Mouse (Mus musculus): ENCODE data around the gene Ubac2.

Gene Ubac2

DNA sequence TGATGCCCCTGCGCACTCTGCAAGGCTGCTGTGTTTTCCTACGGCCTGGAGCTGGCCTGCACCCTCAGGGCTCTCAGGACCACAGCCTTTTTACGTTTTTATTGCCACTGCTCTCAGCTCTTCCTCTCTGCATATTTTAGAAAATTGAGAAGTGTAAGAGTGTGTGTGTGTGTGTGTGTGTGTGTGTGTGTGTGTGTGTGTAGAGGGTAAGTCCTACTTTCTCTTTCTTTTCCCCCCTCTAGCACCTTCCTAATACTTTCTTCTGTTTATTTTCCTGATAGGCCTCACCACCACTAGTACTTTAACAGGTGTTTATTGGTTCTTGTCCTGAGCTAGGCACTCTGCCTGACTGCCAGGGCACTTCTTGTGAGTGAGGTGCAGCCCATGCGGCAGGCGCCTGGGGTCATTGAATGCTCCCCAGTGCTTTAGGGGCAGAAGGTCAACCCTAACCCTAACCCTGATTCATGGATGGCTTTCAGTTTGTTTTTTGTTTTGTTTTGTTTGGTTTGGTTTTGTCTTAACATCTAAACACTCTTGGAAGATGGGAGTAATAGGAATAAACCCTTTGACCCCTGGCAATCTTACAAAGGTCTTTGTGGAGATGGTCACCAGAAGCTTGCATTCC lies 16.2 kb downstream of the Ubac2 start:
- no peak for DNase-seq (ENCODE audit: low read depth, low spot score)

DNA sequence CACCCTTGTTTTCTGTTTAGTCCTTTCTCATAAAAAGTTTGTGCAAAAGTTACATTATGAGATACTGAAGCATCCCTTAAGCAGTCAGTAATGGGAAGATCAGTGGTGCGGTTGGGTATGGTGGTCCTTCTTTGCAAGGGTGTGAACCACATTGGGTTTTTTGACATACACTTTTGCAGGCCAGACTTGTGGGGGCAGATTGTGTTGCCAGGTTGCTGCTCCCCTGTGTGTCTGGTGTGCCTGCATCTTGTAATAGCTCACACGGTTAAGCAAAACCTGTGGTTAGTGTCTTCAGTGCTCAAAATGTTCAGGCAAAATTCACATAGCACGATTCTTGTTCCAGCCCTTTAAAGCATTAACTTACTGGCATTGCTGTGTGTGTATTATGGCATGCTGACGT lies 16.9 kb downstream of the Ubac2 start:
- no peak for DNase-seq (ENCODE audit: low read depth, low spot score)

DNA sequence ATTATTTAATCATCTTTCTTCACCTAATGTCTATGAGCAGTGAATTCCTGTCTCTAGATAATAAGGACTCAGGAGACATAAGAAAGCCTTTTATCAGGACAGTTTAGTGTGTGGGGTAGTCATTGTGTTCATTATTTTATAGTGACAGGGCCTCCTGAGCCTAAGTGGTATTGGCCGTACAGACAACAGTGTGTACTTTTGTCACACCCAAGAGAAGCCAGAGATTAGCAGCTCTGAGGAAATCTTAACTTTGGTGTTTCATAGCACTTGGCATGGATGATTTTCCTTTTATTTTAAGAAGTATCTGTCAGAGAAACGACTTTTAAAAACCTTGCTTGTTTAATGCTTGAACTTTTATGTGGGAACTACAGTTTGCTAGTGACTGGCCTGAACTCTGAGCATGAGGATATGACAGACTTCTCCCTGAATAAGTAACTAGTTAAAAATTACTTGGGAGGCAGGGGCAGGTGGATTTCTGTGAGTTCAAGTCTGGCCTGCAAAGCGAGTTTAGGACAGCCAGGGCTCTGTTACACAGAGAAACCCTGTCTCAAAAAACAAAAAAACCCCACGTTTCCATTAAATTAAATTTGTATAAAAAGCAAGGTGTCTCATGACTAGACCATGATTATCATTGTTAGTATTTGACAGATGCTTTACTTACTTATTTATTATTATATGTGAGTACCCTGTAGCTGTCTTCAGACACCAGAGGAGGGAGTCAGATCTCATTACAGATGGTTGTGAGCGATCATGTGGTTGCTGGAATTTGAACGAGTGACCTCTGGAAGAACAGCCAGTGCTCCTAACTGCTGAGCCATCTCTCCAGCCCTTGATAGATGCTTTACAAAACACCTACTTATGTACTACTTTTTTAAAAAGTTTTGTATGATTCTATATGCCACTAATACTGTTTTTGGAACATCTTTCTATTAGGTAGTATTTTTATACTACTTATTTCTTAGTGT lies 18.0 kb downstream of the Ubac2 start:
- no peak for DNase-seq (ENCODE audit: low read depth, low spot score)

DNA sequence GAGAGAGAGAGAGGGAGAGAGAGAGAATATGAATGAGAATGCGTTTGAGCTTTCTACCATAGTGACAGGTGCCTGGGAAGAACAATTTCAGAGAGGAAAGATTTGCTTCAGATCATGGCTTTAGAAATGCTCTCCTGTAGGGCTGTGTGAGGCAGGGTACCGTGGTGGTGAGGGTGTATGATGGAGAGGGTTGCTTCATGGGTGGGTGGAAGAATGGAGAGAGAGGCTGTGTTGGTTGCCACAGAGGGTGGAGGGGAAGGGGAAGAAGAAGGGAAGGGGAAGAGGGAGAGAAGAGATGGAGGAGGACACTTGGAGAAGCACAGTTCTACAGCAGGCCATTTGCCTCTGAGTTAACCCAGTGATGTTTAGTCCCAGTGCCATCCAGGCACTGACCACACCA lies 19.4 kb downstream of the Ubac2 start:
- DNase-seq (ENCODE audit: low read depth, low spot score): no peak

DNA sequence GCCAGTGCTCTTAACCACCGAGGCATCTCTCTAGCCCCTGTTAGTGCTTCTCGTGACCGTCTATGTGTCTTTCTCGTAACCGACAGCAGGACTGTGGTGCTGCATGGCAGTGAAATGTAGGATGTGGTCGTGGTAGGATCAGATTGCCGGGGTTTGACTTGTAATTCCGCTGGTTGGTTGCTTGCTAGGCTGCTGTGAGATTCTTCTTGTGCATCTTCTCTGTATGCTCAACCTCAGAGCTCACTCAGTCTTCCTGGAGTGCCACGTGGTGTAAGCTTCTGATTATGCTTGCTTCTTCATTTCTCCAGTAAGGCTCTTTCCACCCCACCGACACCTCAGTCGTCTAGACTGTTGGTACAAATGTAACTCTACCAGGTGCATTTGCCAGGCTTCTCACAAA lies 20.1 kb downstream of the Ubac2 start:
- DNase-seq (ENCODE audit: low read depth, low spot score): no peak

DNA sequence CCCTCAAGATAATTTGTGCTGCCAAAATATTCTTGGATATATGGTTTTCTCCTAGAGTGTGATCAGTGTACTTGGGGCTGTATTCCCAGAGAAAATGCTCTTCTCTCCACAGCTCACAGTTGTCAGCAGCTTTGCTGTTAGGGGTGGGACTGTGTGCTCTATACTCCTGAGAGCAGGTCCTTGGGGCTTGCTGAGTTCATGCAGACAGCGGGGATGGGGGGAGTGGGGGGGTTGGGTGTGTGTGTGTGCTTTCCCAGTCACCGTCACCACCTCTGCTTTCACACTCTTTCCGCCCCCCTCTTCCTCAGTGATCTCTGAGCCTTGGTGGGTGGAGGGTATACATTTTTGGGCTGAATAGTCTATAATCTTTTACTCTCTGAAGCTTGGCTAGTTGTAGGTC lies 20.7 kb downstream of the Ubac2 start:
- DNase-seq (ENCODE audit: low read depth, low spot score): no peak

DNA sequence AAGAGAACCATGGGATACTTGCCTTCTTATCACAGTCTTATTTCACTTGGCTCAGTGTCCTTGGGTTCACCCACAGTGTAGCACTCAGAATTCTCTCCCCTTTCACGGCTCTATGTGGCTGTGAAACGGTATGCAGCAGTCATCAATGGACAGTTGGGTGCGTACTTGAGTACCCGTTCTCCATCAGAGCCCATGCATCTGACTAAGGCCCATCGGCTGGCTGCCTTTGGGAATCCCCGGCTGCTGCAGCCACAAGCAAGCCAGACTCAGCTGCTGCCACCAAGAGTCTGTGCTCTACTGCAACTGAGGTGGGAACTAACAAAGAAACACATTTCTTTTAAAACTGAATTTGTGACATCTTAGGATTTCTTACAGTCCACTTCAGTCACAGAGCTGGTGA lies 23.1 kb downstream of the Ubac2 start:
- DNase-seq (ENCODE audit: low read depth, low spot score): no peak

DNA sequence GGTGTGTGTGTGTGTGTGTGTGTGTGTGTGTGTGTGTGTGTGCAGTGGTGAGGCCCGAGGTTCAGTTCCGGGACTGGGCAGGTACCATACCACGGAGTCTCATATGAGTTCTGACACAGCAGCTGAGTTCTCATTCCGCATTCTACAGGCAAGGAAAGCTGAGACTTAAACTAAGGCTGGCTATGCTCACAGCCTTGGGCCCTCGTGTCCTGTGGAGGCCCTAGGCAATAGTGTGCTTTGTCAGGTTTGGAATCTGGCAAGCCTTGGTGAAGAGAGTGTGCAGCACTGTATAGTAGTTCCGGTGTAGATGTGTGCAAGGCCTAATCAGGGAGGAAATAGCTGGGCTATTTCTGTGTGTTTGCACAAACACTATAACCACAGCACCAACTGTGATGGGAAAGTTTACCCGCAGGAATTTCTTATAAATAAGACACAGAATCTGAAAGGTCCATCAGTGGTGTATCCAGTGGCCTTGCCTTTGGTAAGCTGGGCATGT lies 25.0 kb downstream of the Ubac2 start:
- no peak for DNase-seq (ENCODE audit: low read depth, low spot score)

DNA sequence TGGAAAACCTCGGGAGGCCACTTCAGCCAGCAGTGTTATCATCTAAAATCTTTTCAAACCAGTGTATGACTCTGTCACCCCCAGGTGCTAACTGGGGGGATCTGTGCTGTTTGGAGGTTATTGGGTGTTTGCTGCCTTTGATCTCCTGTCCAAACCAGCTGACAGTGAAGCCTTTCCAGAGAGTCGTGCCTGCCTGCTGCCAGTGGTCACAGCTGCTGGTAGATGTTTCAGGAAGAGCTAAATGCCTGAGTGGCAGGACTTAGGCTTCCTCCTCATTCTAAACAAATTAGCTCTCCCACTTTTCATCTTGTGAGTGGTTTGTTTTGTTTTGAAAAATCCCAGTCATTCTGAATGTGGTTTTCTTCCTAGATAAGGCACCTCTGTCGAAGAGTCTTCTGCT lies 26.3 kb downstream of the Ubac2 start:
- DNase-seq (ENCODE audit: low read depth, low spot score): no peak

DNA sequence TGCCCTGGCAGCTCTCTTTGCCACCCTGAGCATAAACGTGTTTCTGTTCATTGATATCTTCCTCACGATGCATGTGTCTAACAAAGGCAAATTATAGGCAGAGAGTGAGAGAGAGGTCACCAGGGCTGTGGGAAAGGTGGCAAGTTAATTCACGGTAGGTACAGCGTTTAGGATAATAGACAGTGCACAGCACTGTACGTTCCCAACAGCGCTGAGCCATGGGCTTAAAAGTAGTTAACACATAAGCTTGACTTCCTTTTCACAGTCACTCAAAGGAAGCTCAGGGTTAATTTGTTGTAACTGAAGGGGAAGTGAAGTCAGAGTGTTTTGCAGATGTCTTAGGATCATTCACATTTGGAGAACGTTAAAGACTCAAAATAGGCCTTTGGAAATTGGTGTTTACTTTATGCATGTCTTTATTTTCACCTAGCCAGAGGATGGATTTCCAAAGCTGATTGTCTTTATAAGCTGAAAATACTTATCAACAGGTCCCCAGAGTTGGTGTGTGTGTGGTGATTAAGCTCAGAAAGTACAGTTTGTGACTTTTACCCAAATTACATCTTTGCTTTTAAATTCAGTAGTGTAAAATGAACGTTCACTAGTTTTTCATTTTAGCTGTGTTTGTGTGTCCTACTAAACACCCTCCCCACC lies 28.0 kb downstream of the Ubac2 start:
- DNase-seq (ENCODE audit: low read depth, low spot score): no peak

DNA sequence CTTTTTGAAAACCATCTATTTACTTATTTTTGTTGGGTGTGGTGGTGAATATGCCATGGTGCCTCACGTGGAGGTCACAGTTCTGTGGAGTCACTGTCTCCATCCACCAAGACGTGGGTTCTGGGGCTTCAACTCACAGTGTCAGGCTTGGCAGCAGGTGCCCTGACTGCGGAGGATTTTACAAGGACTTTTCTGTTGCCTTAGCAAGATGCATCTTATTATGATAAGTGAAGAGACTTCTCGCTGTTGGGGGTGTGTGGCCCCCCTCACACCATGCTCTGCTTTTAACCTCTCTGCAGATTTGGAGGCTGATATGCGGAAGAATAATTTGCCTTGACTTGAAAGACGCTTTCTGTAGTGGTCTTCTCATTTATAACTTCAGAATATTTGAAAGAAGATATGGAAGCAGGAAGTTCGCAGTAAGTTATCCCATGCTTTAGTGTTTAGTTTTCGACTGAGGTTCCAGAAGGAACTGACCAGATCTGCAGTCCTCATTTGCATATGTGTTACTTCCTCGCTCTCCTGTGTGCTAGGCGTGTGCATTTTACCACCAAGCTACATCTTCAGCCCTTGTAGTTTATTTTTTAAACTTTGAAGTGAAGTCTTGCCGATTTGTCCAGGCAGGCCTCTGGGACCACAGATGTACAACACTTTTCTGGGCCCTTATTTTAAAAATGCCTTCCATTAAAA lies 28.7 kb downstream of the Ubac2 start:
- no peak for DNase-seq (ENCODE audit: low read depth, low spot score)

DNA sequence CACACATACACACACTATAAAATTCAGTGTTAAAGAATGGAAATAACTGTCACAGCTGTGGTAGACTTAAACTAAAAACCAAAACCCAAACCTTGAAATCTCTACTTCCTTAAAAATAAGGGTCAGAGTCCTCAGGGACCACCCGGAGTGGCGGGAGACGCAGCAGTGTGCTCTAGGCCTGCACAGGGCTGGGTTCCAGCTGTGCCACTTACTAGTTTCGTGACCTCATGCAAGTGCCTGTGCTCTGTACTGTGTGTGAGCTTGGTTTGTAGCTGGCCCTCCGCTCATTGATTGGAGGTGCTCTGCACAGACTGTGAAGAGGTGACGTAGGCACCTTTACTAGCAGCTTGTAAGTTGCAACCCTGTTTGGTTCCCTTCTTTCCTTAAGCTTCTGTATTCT lies 31.4 kb downstream of the Ubac2 start:
- no peak for DNase-seq (ENCODE audit: low read depth, low spot score)

DNA sequence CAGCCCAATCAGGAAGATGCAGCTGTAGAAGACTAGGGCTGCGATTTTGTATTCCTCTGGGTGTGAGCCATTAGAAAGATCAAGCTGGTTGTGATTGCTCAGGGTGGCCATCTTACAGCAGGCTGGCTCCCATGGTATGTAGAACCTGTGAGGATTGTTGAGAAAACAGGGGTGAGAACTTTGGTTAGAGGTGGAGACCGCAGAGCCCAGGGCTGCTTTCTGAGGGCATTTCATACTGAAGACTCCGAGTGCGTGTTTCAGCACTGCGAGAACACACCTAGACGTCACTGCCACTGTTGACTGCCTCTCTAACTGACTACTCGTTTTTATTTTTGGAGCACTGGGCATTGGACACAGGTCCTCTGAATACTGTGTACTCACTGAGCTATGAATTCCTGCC lies 34.1 kb downstream of the Ubac2 start:
- DNase-seq (ENCODE audit: low read depth, low spot score): no peak

DNA sequence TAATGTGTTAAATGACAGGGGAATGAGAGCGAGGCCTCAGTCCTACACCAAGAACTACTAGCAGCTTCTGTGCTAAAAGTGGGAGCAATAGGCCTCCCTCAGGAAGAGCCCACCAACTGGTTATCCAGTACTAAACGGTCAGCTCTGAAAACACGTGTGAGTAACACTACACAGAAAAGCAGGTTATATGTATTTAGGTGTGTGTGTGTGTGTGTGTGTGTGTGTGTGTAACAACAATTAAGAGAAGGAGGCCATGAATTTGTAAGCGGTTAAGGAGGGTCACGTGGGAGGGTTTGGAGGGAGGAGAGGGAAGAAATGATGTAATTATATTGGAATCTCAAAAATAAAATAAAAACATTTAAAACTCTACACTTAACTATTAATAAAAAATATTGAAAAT lies 36.7 kb downstream of the Ubac2 start:
- no peak for DNase-seq (ENCODE audit: low read depth, low spot score)

DNA sequence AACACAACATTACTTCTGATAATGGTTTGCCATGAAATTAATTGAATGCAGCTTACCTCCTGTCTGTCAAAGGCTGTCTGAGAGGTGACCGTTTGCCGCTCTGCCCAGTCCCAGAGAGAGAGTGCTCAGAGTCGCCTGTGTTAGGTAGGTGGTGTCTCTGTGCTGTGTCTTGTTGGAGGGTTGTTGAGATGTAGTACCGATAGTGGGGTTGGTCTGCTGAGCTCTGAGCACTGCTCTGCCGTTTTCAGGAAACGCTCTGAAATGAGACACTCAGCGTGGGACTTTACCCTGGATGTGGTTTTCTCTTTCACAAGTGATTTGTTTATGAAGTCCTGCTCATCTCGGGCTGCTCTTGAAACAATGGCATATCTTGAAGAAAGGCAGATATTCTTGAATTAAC lies 37.2 kb downstream of the Ubac2 start, which contains the start of gene Gpr18:
Gene Gpr18 (minus strand): TSS at position 161 of the 400 bp plus-strand sequence.
- DNase-seq (ENCODE audit: low read depth, low spot score): no peak

DNA sequence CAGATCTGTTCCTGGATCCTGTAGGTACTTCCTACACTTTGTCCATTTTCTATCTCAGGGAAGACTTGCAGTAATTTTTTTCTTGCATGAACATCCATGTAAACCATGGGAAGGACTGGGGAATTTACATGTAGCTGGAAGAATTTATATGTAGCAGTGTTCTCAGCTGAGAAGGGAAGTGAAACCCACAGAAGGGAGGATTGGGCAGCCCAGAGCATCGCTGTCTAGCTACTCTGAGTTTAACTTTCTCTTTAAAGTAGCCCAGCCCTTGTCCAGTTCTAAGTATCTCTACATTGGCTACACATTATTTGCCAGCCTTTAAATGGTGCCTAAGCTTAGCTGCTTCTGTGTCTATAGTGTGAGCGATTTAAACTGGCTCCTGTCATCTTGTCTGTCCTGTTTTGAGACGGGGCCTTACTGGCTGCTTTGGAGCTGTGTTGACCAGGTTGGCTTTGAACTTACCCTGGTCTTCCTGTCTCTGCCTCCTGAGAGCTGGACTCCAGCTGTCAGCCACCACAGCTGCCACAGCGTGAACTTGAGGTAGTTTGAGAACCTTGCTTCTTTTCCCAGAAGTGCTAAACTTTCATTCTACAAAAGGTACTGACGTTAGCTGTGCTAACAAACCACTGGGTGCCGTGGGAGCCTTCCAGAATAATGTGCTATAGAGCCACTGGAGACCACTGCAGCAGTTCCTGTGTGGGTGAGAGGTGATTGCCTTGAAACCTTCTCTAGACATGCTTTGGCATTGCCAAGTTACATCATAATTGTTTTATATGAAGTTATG lies 38.1 kb downstream of the Ubac2 start:
- DNase-seq (ENCODE audit: low read depth, low spot score): no peak

DNA sequence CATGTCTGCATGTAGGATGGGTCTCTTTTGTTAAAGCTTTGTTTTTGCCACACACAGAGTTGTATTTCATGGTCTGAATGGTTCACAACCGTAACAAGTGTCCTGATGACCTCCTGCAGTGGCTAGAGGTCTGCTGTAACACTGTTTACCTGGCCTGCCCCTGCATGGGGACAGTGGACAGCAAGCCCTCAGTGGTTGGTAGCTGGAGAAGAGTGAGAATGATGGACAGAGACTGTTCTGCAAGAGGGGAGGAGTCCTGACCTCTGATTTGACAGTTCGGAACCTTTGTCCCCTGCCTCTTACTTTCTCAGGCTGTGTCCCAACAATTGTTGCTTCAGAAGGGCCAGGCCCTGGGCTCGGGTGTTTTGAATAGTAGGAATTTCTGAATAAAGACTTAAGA lies 39.8 kb downstream of the Ubac2 start:
- no peak for DNase-seq (ENCODE audit: low read depth, low spot score)

DNA sequence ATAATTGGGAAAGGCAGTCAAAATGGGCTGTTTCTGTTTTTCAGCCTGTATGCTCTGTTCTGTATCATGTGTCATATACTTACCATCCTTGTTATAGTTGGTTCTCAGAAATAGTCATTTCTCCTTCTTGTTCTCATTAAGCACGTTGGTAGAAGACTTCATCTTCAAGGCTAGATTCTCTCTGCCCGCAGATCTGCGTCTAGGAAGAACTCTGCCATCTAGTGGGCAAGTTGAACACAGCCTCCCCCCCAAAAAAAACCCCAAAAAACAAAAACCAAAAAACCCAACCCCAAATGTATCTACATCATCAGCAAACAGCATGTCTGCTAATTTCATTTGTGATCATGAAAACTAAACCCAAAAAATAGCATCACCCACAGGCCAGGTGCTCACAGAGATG lies 41.3 kb downstream of the Ubac2 start:
- DNase-seq (ENCODE audit: low read depth, low spot score): no peak

DNA sequence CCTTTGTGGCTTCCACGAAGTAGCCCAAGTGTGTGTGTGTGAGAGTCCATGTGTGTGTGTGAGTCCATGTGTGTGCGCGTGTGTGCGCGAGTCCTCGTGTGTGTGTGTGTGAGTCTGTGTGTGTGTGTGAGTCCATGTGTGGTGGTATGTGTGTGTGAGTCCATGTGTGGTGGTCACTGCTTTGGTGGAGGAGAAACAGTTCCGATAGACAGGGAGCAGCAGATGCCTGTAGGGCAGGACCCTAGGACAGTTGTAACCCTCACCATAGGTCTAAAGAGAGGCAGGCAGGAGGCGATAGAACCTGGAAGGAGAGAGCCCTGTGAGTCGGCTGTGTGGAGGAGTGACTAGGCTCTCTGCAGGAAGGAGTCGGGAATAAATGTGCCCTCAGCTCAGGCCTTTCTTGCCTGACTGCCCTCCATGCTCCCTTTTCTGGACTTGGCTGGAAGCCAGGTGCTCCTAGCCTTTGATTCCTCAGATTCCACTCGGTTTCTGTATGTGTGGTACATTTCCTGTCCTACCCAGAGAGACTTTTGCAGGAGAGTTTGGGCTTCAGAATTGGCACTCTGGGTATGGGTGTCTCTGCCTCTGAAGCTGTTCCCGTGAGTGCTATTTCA lies 42.2 kb downstream of the Ubac2 start:
- no peak for DNase-seq (ENCODE audit: low read depth, low spot score)

DNA sequence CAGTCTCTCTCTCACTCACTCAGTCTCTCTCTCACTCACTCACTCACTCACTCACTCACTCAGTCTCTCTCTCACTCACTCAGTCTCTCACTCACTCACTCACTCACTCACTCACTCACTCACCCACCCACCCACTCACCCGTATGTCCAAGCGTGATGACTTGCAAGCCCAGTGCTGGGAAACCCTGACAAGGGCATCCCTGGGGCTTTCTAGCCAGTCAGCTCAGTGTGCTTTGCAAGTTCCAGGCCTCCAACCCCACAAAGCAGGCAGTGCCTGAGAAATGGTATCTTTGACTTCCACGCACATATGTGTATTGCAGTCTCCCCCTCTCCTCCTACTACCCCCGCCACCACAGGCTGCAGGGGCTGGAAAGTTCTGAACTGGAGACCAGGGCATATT lies 43.6 kb downstream of the Ubac2 start:
- DNase-seq (ENCODE audit: low read depth, low spot score): no peak

DNA sequence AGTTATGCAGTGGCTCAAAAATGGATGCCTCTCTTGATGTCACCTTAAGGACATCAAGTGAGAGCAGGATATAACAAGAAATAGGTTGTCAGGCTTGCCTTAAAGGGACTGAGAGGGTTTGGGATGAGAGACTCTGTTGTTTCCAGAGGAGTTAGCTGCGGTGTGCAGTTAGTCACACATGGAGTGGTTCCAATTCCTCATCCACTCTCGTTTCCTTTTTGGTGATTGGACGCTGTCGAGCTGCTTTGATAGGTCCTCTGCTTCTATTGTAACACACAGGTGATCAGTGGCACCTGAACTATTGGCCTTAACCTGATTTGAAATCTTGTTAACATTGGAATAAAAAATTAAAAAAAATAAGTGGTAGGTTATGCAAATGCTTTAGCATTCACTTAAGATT lies 44.3 kb downstream of the Ubac2 start:
- DNase-seq (ENCODE audit: low read depth, low spot score): no peak

Data from retina, postnatal 7 days (tissue).